Mouse (Mus musculus) adrenal gland, postnatal 0 days (tissue): ENCODE results near the gene Ap4m1. TPM values are rescaled to one million over a fixed set of nuclear protein-coding genes. Genes with fewer than 3 reads are reported as not detected.

Source experiments
- microRNA-seq: library from miRNA; unstranded; fragments of <30 nt; microRNA quantifications from one replicate; pipeline ENCODE4, GENCODE M21; 2016; ENCODE audit warnings: borderline replicate concordance; ENCODE audit not compliant: insufficient number of aligned reads
- polyA plus RNA-seq: library from polyadenylated mRNA; unstranded; fragments of >200 nt; fragmentation: Nextera tagmentation; extraction: Ambion mirVana; gene quantifications from 2 replicates; pipeline ENCODE4 v1.2.1, GENCODE M21; 2015

Gene Ap4m1
- polyA plus RNA-seq: 9.8 and 16.1 TPM in 2 replicates

DNA sequence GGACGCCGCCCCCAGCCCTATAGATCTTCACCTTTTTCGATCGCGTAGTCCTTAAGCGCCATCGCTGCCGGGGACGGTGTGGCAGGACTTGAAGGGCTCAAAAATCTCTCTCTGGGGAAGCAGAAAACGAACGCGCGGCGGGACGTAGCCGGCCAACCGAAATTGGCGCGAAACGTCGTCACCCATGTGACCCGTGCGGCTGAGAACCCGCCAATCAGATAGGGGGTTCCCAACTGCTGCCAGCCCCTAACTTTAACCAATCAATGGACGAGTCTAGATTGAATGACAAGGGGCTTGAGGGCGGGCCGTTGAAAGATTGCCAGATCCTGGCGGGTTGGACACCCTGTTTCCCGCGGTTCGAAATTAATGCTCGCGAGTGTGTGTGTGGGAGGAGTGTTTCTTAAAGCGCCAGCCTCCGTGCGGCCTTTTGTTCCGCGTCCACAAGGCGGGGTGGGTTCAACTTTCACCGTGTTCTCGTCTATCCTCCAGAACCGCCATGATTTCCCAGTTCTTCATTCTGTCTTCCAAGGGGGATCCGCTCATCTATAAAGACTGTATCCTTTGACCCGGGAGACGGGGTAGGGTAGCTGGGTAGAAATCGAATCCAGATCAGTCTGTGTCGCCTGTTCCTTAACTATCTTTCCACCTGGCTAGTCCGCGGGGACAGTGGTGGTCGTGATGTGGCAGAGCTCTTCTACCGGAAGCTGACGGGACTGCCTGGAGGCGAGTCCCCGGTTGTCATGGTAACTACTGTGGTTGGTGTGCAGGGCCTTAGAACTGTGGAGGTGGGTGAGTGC lies at the start of gene Ap4m1, which contains the start of gene Mcm7:
TSS of gene Ap4m1 (plus strand) at position 308 of the 797 bp plus-strand sequence.
TSS of gene Mcm7 (minus strand) at position 728 of the 797 bp plus-strand sequence.

DNA sequence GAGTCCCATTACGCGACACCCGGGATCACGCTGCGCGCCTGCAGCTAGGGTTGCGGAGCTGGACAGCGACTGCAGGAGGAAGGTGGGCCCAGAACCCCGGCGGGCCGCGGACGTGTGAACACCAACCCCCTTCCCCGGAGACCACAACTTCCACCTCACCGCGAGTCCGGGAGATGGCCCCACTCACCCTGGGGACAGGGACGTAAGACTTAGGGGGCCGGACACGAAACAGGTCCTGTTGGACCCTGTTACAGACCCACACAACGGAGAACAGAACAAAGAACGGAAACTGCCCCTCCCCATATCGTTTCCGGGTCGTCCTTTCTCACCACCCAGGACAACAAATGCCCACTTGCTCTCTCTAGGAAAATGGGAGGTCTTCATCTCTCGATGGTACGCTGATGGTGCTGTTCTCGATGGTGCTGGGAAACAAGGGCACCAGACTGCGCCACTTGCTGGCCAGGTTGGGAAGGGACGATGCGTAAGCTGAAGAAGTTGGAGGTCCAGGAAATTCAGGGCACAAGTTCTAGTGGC lies 16.3 kb upstream of the Ap4m1 start, which contains the start of gene Zfp113:
TSS of gene Zfp113 (minus strand) at position 302 of the 534 bp plus-strand sequence.

GRCm38 (mm10) chr5:138160842-138161665 lies 10.7 kb upstream of the Ap4m1 start, which contains the start of gene Cops6:
Gene Cops6 (plus strand): TSS chr5:138161071.

DNA sequence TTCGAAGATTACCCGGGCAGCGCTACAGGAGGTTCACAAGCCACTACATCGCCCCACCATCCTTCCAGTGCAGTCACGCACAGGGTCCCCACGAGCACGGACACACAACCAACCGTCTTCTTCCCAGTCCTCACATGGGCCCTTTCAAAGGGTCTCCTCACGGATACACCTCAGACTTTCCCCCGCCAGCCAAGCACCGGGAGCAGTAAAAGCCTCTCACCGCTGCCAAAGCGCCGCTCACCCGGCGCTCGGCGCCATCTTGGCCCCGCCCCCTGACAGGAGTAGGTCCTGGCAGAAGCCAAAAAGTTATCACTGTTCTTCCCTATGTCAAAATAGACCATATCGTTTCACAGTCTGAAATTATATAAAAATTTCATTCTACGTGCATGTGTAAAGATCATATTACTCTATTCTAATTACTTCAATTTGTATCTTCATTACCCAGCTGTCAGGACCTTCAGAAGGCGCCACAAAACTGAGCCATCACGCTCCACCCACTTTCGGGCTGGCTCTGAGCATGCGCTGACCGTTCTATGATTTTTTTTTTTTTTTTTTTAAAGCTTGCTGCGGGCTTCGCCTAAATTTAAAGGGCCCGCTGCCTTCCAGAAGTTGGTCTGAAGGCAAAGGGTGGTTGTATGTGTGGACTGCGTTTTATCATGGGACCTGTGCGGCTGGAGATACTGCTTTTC lies 15.3 kb downstream of the Ap4m1 start, which contains the start of the genes Taf6 and Cnpy4:
TSS of gene Taf6 (minus strand) at position 502 of the 689 bp plus-strand sequence.
TSS of gene Cnpy4 (plus strand) at position 536 of the 689 bp plus-strand sequence.

DNA sequence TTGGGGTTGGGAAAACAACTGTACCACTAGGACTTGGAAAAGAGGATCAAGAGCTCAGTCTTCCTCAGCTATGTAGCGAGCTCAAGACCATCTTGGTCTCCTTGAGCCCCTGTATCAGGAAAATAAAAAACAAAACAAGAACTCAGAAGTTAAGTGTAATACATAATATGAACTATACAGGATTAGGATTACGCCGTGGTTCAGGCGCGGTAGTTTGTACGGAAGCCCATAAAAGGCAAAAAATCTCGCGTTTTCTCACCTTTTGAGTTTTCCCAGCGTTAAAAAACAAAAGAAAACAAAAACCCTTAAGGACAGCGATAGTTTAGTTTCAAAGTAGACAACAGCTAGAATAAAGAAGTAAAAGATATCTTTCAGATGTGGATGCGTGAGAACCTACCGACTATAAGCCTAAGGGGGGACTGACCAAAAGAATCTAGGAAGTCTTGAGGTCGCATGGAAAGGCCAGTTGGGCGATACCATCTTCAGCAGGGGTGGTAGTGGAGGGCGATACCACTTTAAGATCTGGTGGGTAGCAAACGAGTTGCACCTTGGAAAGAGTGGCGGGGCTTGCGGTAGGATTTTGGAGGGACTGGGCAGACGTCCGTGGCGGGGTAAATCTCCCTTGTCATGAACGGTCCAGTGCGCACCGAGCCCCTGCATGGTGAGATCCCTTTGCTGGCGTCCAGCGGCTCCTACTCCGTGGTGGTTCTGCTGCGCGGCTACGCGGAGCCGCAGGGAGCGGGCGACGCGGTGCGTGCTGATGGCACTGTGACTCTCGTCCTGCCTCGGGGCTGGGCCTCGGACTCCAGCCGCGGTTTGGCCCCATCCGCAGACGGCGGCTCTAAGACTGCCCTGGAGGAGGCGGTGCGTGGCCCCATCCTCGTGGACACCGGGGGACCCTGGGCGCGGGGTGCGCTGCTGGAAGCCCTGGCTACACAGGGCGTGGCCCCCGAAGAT lies 22.2 kb downstream of the Ap4m1 start, which contains the start of gene Mblac1:
TSS of gene Mblac1 (plus strand) at position 544 of the 957 bp plus-strand sequence.

DNA sequence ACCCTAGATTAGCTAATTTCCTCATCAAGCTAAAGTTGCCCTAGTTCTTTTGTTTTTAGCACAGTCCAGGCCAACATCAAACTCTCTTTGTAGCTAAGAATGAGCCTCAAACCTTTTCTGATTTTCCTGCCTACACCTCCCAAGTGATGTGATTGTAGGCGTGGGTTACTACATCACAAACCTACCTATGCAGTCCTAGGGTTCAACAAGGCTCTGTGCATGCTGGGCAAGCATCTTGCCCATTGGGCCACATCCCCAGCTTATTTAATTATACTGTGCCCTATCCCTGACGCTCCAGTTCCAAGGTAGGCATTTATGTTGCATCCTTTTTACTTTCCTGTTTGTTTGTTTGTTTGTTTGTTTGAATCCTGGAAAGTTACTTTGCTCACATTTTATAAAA lies 53.9 kb downstream of the Ap4m1 start, which contains the start of gene Nxpe5:
TSS of gene Nxpe5 (plus strand) at position 199 of the 400 bp plus-strand sequence.

Small RNA genes lying within 50 kb of the gene (microRNA-seq; reads per million reads assigned to microRNA genes)
- gene Mir106b: 1,510 reads per million, percentile 81 among the genes with 10 or more reads in this experiment
- gene Mir25: 330 reads per million, percentile 59 among the genes with 10 or more reads in this experiment
- gene Mir93: 1,712 reads per million, percentile 82 among the genes with 10 or more reads in this experiment

Other genes starting within 250 kb of the Ap4m1 start
- gene Gjc3, start 208.9 kb upstream of the Ap4m1 start, polyA plus RNA-seq: 2.4 and 2.7 TPM in 2 replicates
- 17.9 and 28.3 TPM in 2 replicates for gene Azgp1, start 190.5 kb upstream of the Ap4m1 start, polyA plus RNA-seq
- gene Smok3a, start 150.7 kb upstream of the Ap4m1 start, polyA plus RNA-seq: not detected in 2 replicates
- not detected in 2 replicates for gene Smok3b, start 150.6 kb upstream of the Ap4m1 start, polyA plus RNA-seq
- gene Smok3c, start 118.8 kb upstream of the Ap4m1 start, polyA plus RNA-seq: not detected in 2 replicates
- 8.4 and 10.3 TPM in 2 replicates for gene Zkscan1, start 86.9 kb upstream of the Ap4m1 start, polyA plus RNA-seq
- 27.5 and 28.0 TPM in 2 replicates for gene Zscan21, start 55.1 kb upstream of the Ap4m1 start, polyA plus RNA-seq
- gene Zfp113, start 16.3 kb upstream of the Ap4m1 start, polyA plus RNA-seq: 9.4 and 12.4 TPM in 2 replicates
- gene Cops6, start 10.9 kb upstream of the Ap4m1 start, polyA plus RNA-seq: 198 and 240 TPM in 2 replicates
- gene Mcm7, start 420 bp downstream of the Ap4m1 start, polyA plus RNA-seq: 55.5 and 71.3 TPM in 2 replicates
- gene Taf6, start 15.4 kb downstream of the Ap4m1 start, polyA plus RNA-seq: 35.0 and 47.4 TPM in 2 replicates
- gene Cnpy4, start 15.5 kb downstream of the Ap4m1 start, polyA plus RNA-seq: 36.8 and 39.6 TPM in 2 replicates
- gene Mblac1, start 22.3 kb downstream of the Ap4m1 start, polyA plus RNA-seq: 6.1 and 7.2 TPM in 2 replicates
- 0.22 and 0.44 TPM in 2 replicates for gene Nxpe5, start 53.9 kb downstream of the Ap4m1 start, polyA plus RNA-seq
- gene Lamtor4, start 83.5 kb downstream of the Ap4m1 start, polyA plus RNA-seq: 145 and 181 TPM in 2 replicates
- 5.3 and 6.4 TPM in 2 replicates for gene BC037034, start 92.0 kb downstream of the Ap4m1 start, polyA plus RNA-seq
- gene Gal3st4, start 100.8 kb downstream of the Ap4m1 start, polyA plus RNA-seq: 1.0 and 1.4 TPM in 2 replicates
- 0.22 and 0.28 TPM in 2 replicates for gene Gm43720, start 108.0 kb downstream of the Ap4m1 start, polyA plus RNA-seq
- 4.1 and 5.5 TPM in 2 replicates for gene Gpc2, start 108.0 kb downstream of the Ap4m1 start, polyA plus RNA-seq
- gene Stag3, start 108.2 kb downstream of the Ap4m1 start, polyA plus RNA-seq: 0.80 and 1.1 TPM in 2 replicates
- gene Pvrig, start 170.0 kb downstream of the Ap4m1 start, polyA plus RNA-seq: 0.17 and 0.57 TPM in 2 replicates